ENCODE assay signal across 8 mouse cellular contexts in the genomic region with DNA sequence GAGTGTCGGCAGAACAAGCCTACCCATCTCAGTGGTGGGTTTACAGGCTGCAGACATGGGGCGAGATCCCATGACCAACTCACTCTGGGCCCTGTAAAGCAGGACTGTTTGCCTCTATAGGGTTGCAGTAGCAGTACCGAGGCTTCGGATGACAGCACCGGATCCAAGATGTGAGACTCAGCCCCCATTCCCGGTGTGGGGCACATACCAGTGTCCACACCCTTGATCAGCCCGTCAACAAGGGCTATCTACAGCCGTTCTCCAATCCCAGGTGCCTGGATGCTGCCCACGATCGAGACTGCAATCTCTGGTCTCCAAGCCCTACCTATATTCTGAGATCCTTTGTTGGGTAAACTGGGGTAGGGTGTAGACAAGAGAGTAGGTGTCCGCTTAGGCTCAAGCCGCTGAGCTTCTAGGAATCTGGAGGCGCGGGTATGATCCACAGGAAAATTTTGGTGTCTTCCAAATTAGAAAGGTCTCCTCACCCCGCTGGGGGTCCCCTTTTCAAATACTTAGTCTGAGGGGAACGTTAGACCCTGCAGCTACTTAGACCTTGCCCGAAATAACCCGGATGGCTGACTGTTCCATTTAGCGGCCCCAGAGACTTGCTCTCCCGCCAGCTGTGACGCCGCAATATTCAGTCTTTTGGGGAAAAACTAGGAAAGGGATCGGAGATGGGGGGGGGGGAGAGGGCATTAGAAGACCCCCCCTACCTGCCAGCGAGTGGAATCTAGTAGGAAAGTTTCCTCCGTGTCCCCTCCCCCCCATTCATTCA. TPM values are rescaled to one million over a fixed set of nuclear protein-coding genes. Genes with fewer than 3 reads are reported as not detected.
DNase-seq lines count a peak whose midpoint lies in the region; ATAC-seq and TF ChIP-seq lines count a peak whose summit lies in the region.

No protein-coding gene starts in this region.

- peaks cover 5% of the 10 kb centered on the region for H3K27me3 ChIP-seq in thymus, adult 2 months (ENCODE audit: control insufficient read depth, insufficient read depth, low read length)
- H3K27me3 ChIP-seq in liver, embryonic 11.5 days (replicated peaks; ENCODE audit: control insufficient read depth, insufficient read depth, low read length): peaks cover 70% of the 10 kb centered on the region
- peaks cover 55% of the 10 kb centered on the region for H3K27me3 ChIP-seq in stomach, embryonic 15.5 days (replicated peaks)

- ATAC-seq in CD4-positive, CD25-positive, alpha-beta regulatory T cell, adult 4 months: no peak
- ATAC-seq in liver, embryonic 11.5 days (replicated peaks; ENCODE audit: low FRiP score): no peak
- no peak for ATAC-seq in stomach, embryonic 15.5 days (ENCODE audit: insufficient read depth, low FRiP score, low read depth)

- peak; percentile 25 for DNase-seq in CD4-positive, CD25-positive, alpha-beta regulatory T cell, adult 2 months (ENCODE audit: low read depth, low spot score)
- DNase-seq in thymus, adult 2 months: peak; percentile 22
- no peak for DNase-seq in thymus, adult 18-20 months
- no peak for DNase-seq in liver, embryonic 11.5 days (ENCODE audit: low spot score)
- DNase-seq in yolk sac, embryonic 10.5 days (ENCODE audit: low spot score): no peak
- no peak for DNase-seq in thymus, postnatal 10 days (ENCODE audit: low spot score in 2 of 2)

- peak overlapping the region; percentile 67 for H3K9ac ChIP-seq in liver, embryonic 11.5 days (ENCODE audit: low read depth, low read length)
- peak overlapping the region; percentile 18; the same call in 1 of the 2 replicates for H3K9ac ChIP-seq in stomach, embryonic 15.5 days

- H3K4me1 ChIP-seq in thymus, adult 2 months (replicated peaks; ENCODE audit: control insufficient read depth, insufficient read depth, low read length): peaks cover 46% of the 10 kb centered on the region
- H3K4me1 ChIP-seq in liver, embryonic 11.5 days (replicated peaks; ENCODE audit: control insufficient read depth, insufficient read depth, low read length): peaks cover 14% of the 10 kb centered on the region; the same call in 1 of the 2 replicates
- peaks cover 29% of the 10 kb centered on the region for H3K4me1 ChIP-seq in stomach, embryonic 15.5 days

- peak overlapping the region; percentile 99 for H3K4me2 ChIP-seq in liver, embryonic 11.5 days
- peak overlapping the region; percentile 93 for H3K4me2 ChIP-seq in stomach, embryonic 15.5 days

- TF ChIP-seq POLR2A in thymus, adult 2 months (IDR thresholded peaks at IDR 0.05; ENCODE audit: control insufficient read depth, extremely low read depth, insufficient read depth, low read length, poor library complexity): no peak

- H3K4me3 ChIP-seq in thymus, adult 2 months (ENCODE audit: control insufficient read depth, insufficient read depth, low read length): peak overlapping the region; percentile 89
- peak overlapping the region; percentile 70 for H3K4me3 ChIP-seq in liver, embryonic 11.5 days (ENCODE audit: low read depth, low read length)
- H3K4me3 ChIP-seq in stomach, embryonic 15.5 days (replicated peaks): peak overlapping the region; percentile 63

- 14% methylated on average over 25 of the region's 25 CpGs for WGBS in thymus, adult 2 months
- 9% methylated on average over 25 of the region's 25 CpGs for WGBS in liver, embryonic 11.5 days
- 7% methylated on average over 25 of the region's 25 CpGs for WGBS in stomach, embryonic 15.5 days

- H3K9me3 ChIP-seq in liver, embryonic 11.5 days (ENCODE audit: control insufficient read depth, low read length): no peaks in the 10 kb centered on the region
- H3K9me3 ChIP-seq in stomach, embryonic 15.5 days: no peaks in the 10 kb centered on the region

- H3K36me3 ChIP-seq in thymus, adult 2 months (ENCODE audit: control insufficient read depth, insufficient read depth, low read length): no peaks in the 10 kb centered on the region
- H3K36me3 ChIP-seq in liver, embryonic 11.5 days (ENCODE audit: control insufficient read depth, insufficient read depth, low read length): no peaks in the 10 kb centered on the region
- no peaks in the 10 kb centered on the region for H3K36me3 ChIP-seq in stomach, embryonic 15.5 days

- TF ChIP-seq CTCF in thymus, adult 2 months (IDR thresholded peaks at IDR 0.05; ENCODE audit: borderline replicate concordance, control insufficient read depth, extremely low read depth, insufficient read depth, low read length, poor library complexity): no peak

- peak overlapping the region; percentile 20; the same call in 1 of the 2 replicates for H3K27ac ChIP-seq in thymus, adult 2 months (ENCODE audit: control insufficient read depth, insufficient read depth, low read length)
- H3K27ac ChIP-seq in liver, embryonic 11.5 days (ENCODE audit: low read depth, low read length): no peak overlapping the region
- H3K27ac ChIP-seq in stomach, embryonic 15.5 days: no peak overlapping the region

RNA-seq across cellular contexts. Expression of a gene that starts 0.7 kb away (rescaled TPM):
- 10 to 100 TPM; 21.7 to 39.5 TPM for polyA plus RNA-seq in CD4-positive, CD25-positive, alpha-beta regulatory T cell, adult 4 months (2017; shearing (Covaris generic))
- 27.3 and 28.6 TPM in 2 replicates for polyA plus RNA-seq in thymus, adult 2 months (2012; rRNA removed)
- 3.3 and 4.4 TPM in 2 replicates for polyA plus RNA-seq in liver, embryonic 11.5 days (2014; fragmentation: Nextera tagmentation; extraction: Ambion mirVana)
- polyA plus RNA-seq in stomach, embryonic 15.5 days (2015; fragmentation: Nextera tagmentation; extraction: Ambion mirVana): 5.9 and 6.4 TPM in 2 replicates

RNA-seq across cellular contexts. Expression of a gene that starts 8.2 kb away (rescaled TPM):
- 1 to 10 TPM; 5.2 to 5.6 TPM for polyA plus RNA-seq in CD4-positive, CD25-positive, alpha-beta regulatory T cell, adult 4 months (2017; shearing (Covaris generic))
- polyA plus RNA-seq in thymus, adult 2 months (2012; rRNA removed): 2.9 and 3.1 TPM in 2 replicates
- 3.8 and 4.8 TPM in 2 replicates for polyA plus RNA-seq in liver, embryonic 11.5 days (2014; fragmentation: Nextera tagmentation; extraction: Ambion mirVana)
- polyA plus RNA-seq in stomach, embryonic 15.5 days (2015; fragmentation: Nextera tagmentation; extraction: Ambion mirVana): 3.8 and 4.7 TPM in 2 replicates

RNA-seq across cellular contexts. Expression of a gene that starts 20.2 kb away (rescaled TPM):
- 10 to 100 TPM; 34.9 to 63.5 TPM for polyA plus RNA-seq in CD4-positive, CD25-positive, alpha-beta regulatory T cell, adult 4 months (2017; shearing (Covaris generic))
- 82.9 and 94.4 TPM in 2 replicates for polyA plus RNA-seq in thymus, adult 2 months (2012; rRNA removed)
- 21.1 and 22.7 TPM in 2 replicates for polyA plus RNA-seq in liver, embryonic 11.5 days (2014; fragmentation: Nextera tagmentation; extraction: Ambion mirVana)
- 20.9 and 23.3 TPM in 2 replicates for polyA plus RNA-seq in stomach, embryonic 15.5 days (2015; fragmentation: Nextera tagmentation; extraction: Ambion mirVana)

RNA-seq across cellular contexts. Expression of a gene that starts 25.8 kb away (rescaled TPM):
- polyA plus RNA-seq in CD4-positive, CD25-positive, alpha-beta regulatory T cell, adult 4 months (2017; shearing (Covaris generic)): 10 to 100 TPM; 16.0 to 17.5 TPM
- polyA plus RNA-seq in thymus, adult 2 months (2012; rRNA removed): 97.4 and 98.9 TPM in 2 replicates
- 18.4 and 21.8 TPM in 2 replicates for polyA plus RNA-seq in liver, embryonic 11.5 days (2014; fragmentation: Nextera tagmentation; extraction: Ambion mirVana)
- 12.0 and 12.9 TPM in 2 replicates for polyA plus RNA-seq in stomach, embryonic 15.5 days (2015; fragmentation: Nextera tagmentation; extraction: Ambion mirVana)

RNA-seq across cellular contexts. Expression of a gene that starts 31.9 kb away (rescaled TPM):
- polyA plus RNA-seq in CD4-positive, CD25-positive, alpha-beta regulatory T cell, adult 4 months (2017; shearing (Covaris generic)): 1 to 10 TPM in 1 of 2 experiments, under 1 TPM in 1; 0.85 to 2.8 TPM
- polyA plus RNA-seq in thymus, adult 2 months (2012; rRNA removed): 42.8 and 54.6 TPM in 2 replicates
- 70.5 and 78.3 TPM in 2 replicates for polyA plus RNA-seq in liver, embryonic 11.5 days (2014; fragmentation: Nextera tagmentation; extraction: Ambion mirVana)
- 128 and 129 TPM in 2 replicates for polyA plus RNA-seq in stomach, embryonic 15.5 days (2015; fragmentation: Nextera tagmentation; extraction: Ambion mirVana)

Comparison
In these comparisons a context has a peak if more than half of its experiments do, and no peak if none do; other contexts are left out.
1. DNase-seq: peak in CD4-positive, CD25-positive, alpha-beta regulatory T cell, adult 2 months (single experiment) and thymus, adult 2 months (single experiment); none in thymus, adult 18-20 months (0 of 2), liver, embryonic 11.5 days (single experiment), yolk sac, embryonic 10.5 days (single experiment) and thymus, postnatal 10 days (0 of 2).
2. Peak in every context shown above with its lines, with median percentiles within 50 percentile points of each other: H3K4me3 ChIP-seq.